Mouse (Mus musculus): ENCODE measurements around the gene Ribc2.

GRCm38 (mm10) chr15:85180368-85180767 is 48.5 kb downstream of the Ribc2 start:
- TF ChIP-seq POLR2A (IDR thresholded peaks at IDR 0.05; ENCODE audit: borderline replicate concordance, insufficient read depth, low read length), result no peak
- TF ChIP-seq CTCF (IDR thresholded peaks at IDR 0.05; ENCODE audit: borderline replicate concordance, insufficient read depth, low read depth, low read length), result no peak
